Mouse (Mus musculus): ENCODE results near the gene Paqr8. TPM values are rescaled to one million over a fixed set of nuclear protein-coding genes. Genes with fewer than 3 reads are reported as not detected.
A peak's percentile ranks its signal among the peaks of the same experiment; 100 is the strongest.
"Not testable (repeated sequence)": the region's sequence is repeated elsewhere in the genome, so short reads cannot be mapped to it uniquely, and the experiment has no call there.

Paqr8 gene
- total RNA-seq, 2 experiments from 2014 or later, result 110 to 114 TPM

DNA sequence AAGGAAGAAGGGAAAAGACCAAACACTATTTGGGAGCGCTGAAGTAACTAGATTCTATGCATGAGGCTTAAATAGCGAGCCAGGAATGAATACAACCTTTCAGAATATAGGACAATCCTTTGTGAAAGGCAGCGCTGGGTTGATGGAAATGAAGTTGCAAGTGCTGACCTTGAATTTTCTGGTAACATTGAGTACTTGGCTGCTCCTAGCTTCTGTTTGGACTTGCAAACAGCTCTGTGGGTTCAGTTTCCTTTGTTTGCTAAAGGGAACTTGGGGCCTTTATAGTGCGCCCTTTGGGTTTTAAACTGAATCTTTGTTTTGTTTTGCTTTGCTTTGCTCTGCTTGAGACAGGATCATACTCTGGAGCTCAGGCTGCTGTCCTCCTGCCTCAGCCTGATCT lies 18.1 kb downstream of the Paqr8 start:
- no peak for DNase-seq (ENCODE audit: low spot score in 2 of 2)

DNA sequence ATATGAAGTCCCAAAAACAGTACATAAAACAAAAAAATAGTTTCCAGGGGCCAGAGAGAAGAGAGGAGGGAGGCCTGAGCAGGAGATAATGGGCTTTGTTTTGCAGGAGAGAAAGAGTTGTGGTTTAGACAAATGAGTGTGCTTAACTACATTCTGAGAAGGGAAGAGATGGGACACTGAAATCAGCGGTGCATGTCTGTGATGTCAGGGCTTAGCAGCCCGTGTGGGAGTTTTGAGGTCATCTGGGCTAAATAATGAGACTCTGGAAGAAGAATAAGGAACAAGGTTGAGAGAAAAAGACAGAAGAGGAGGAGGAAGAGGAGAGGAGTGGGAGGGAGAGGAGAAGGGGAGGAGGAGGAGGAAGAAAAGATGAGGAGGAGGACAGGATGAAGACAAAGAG lies 21.7 kb downstream of the Paqr8 start:
- DNase-seq (ENCODE audit: low spot score in 2 of 2), result no peak

GRCm38 (mm10) chr1:20912527-20913171 lies 22.2 kb downstream of the Paqr8 start:
- DNase-seq (ENCODE audit: low spot score in 2 of 2), result no peak

DNA sequence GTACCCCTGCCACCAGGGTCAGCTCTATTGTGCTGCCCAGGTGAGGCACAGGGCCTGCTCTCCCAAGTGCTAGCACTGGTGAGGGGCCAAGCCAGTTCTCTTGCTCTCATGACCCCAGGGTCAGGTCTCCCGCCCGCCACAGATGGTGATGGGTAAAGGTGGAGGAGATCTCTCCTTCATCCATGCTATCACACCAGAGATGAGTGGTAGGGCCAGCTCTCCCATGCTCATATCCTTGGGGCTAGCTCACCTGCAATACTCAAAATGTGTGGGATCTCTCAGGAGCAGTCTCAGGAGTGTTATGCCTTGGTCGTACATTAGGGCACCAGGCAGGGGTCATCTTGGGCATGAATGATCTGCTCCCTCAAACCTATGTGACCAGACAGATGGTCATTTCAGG lies 24.4 kb downstream of the Paqr8 start:
- DNase-seq (ENCODE audit: low spot score in 2 of 2), result no peak

- no peak for DNase-seq (ENCODE audit: low spot score in 2 of 2)
Observed at GRCm38 (mm10) chr1:20915608-20916007, 25.2 kb downstream of the Paqr8 start.

GRCm38 (mm10) chr1:20917496-20918050 lies 27.2 kb downstream of the Paqr8 start:
- DNase-seq (ENCODE audit: low spot score in 2 of 2), result no peak

DNA sequence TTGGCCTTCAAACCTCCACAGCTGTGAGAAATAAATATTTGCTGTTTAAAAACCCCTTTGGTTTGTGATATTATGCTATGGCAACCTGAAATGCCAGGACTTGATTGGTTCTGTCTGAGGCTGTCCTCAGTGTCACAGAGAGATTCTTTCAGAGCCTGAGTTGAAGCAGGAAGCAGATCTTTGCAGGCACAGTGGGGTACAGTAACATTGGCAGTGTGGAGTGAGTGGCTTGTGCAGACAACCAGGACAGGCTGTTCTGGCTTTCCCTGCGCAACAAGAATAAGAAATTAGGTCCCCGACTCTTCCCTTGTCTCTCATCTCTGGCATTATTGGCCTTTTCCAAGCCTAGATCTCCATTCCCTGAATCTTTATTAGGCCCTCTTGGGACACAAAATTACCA lies 29.3 kb downstream of the Paqr8 start:
- DNase-seq (ENCODE audit: low spot score in 2 of 2), result no peak

DNA sequence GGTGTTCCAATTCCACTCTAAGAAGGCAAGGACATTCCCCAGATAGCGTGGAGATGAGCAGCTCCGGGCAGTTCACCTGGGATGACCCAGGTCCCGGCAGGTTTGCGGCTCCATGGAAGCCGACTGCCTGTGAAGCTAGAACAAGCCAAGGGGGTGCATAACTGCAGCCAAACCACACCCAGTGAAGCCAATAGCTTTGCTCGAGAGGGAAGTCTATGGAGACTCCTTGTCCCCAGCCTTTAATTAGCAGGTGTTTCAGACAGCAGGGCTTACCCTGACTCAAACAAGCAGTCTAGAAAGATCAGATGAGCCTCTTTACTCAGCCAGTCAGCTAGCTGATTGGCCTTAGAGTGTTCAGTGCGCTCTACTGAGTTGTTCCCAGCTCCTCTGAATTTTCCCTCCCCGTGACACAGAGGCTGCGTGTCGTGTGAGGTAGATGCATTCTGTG lies 30.7 kb downstream of the Paqr8 start:
- no peak for DNase-seq (ENCODE audit: low spot score in 2 of 2)

GRCm38 (mm10) chr1:20922612-20923399 lies 32.4 kb downstream of the Paqr8 start:
- DNase-seq (ENCODE audit: low spot score in 2 of 2), result peak; percentile 29 to 31

- DNase-seq (ENCODE audit: low spot score in 2 of 2), result not testable (repeated sequence)
Observed at GRCm38 (mm10) chr1:20925324-20925723, 34.9 kb downstream of the Paqr8 start.

DNA sequence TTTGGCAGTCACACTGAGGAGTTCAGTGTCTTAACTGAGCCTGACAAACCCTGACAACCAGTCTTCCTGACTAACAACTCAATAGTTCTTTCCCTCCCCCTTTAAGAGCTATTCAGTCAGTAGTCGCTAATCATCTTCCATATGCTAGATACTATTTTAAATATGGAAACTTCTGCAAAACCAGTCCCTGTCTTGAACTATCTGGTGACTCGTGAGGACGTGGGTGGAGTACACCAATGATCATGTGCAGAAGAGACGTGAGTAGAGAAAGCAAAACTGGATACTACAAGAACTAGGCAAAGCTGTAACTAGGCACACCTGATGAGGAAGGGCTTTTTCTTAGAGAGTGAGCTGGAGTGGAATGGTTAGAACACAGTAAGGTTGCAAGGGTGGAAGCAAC lies 35.5 kb downstream of the Paqr8 start:
- DNase-seq (ENCODE audit: low spot score in 2 of 2), result no peak

GRCm38 (mm10) chr1:20926376-20926775 lies 36.0 kb downstream of the Paqr8 start:
- DNase-seq (ENCODE audit: low spot score in 2 of 2), result no peak

DNA sequence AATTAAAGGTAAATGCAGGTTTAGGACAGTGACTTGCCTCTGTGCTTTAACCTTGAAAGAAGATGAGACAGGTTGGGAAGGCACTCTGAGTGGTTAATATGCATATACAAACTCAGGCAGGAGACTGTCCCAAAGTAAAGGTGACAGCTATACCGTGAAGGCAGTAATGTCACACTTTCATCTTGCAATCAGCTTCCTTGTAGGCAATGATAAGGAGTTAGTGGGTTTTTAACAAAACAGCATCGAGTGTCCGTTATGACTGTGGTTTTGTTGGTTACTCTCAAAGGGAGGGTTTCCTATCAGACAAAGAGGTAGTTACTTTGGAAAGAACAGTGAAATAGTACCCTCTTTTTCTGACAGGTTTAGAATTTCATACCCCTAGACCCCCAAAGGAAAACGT lies 38.1 kb downstream of the Paqr8 start:
- DNase-seq (ENCODE audit: low spot score in 2 of 2), result no peak

DNA sequence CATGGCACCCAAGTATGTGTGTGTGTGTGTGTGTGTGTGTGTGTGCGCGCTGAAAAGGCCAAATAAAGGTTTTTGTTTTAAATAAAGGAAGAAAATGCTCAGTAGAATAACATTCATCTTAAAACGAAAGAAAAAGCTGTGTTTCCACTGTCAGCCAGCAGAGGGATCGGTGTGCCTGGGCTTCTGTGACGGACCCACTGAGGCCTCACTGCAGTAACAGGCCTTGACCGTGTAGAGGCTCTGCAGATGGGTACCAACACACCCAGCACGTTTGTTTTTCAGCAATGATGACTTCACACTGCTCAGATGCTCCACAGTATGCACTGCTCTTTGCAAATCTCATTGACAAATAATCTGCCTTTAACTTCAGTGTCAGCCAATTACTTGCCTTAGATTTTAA lies 43.1 kb downstream of the Paqr8 start:
- DNase-seq (ENCODE audit: low spot score in 2 of 2), result peak; percentile 69 to 76

GRCm38 (mm10) chr1:20935106-20935505 lies 44.7 kb downstream of the Paqr8 start:
- DNase-seq (ENCODE audit: low spot score in 2 of 2), result no peak

GRCm38 (mm10) chr1:20939046-20939445 lies 48.6 kb downstream of the Paqr8 start:
- peak; percentile 59 to 69 for DNase-seq (ENCODE audit: low spot score in 2 of 2)

- no peak for DNase-seq (ENCODE audit: low spot score in 2 of 2)
Observed at GRCm38 (mm10) chr1:20940151-20940550, 49.7 kb downstream of the Paqr8 start.

DNA sequence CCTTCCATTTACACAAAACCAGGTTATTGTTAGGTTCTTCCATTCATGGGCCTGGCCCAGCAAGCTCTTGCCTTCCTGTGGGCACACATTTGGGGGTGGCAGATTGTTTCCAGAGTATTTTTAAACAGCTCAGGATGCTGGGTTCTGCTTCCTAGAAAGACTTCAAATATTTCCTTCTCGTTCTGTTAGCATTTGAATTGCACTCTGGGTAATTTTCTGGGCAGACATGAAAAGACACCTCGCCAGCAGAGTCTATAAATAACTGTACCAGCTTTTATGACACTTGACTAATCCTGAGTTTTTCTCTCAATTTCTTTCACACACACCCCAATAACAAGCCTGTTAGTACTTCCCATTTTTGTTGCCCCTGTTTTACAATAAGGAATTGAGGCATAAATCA lies 50.9 kb downstream of the Paqr8 start:
- DNase-seq (ENCODE audit: low spot score in 2 of 2), result no peak

DNA sequence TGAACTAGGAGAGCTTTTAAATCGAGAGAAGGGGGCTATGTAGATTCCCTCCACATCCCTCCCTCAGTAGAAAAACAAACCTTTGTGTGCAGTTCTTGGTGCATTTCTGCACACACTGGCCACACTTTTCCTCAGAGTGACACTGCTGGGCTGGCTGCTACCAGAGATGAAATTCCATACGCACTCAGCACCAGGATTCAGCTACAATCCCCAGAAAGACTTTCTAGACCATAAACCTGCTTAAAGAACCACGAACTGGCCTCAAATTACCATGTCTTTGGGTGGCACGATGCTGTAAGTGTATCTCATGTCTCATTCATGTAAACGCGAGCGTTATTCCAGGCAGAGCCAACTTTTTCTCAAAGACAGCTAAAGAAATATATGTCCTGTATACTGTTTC lies 51.5 kb downstream of the Paqr8 start:
- no peak for DNase-seq (ENCODE audit: low spot score in 2 of 2)

DNA sequence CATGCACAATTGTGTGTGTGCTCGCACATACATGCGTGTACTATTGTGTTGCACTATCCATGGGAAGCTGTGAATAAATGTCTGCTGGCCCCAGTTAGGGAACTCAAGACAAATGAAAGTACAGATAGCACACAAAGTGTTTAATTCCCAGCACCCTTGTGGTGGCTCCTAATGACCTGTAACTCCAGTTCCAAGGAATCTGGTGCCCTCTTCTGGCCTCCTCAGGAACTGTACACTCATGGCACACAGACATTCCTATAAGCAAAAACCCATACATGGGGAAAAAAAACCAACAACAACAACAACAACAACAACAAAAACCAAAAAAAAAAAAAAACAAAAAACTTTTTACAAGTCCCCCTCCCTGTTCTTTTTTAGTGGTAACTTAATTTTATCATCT lies 52.6 kb downstream of the Paqr8 start:
- DNase-seq (ENCODE audit: low spot score in 2 of 2), result no peak

DNA sequence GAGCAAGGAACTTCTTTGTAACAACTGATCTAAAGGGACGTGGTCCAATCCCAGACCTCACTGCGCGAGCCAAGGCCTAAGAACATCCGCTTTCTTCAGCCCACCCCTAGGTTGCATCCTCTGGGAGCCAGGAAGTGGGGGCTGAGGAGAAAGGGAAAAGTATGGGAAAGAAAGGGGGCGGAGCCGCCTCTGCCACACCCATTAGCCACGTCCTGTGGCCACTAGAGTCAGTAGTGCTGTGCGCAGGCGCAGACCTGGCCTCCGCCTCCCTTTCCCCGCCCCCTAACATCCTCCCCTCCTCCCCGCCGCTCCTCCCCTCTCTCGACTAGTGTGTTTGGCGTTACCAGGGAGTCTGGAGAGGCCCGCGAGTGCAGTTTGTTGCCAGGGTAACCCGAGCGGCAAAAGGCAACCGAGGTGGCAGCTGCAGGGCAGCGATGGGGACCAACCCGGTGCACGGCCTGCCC lies 60.9 kb downstream of the Paqr8 start, which contains the start of gene Efhc1:
Gene Efhc1, plus strand, starts transcription at position 327 of the 464 bp plus-strand sequence.
- DNase-seq (ENCODE audit: low spot score in 2 of 2), result peak; percentile 92 to 93

DNA sequence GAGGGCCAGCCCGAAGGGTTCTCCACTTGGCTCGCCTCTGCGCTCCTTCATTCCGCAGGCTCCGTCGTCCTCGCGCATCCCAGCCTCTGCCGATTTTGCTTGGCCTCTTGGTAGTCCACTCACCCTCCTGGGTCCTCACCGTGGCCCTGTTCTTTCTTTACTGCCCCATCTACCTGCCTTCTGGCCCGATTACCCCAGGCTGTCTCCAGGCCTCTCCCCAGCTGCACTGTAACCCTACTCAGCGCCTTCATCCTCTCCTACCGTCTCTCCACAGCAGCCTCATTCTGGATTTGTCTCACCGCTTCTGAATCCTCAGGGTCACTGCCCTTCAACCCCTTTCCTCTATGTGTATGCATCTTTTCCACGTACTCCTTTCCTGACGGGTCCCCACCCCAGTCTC lies 61.4 kb downstream of the Paqr8 start:
- DNase-seq (ENCODE audit: low spot score in 2 of 2), result no peak

Measured in left cerebral cortex, adult 18-20 months (tissue).